Mouse (Mus musculus) spleen, adult 18-20 months (tissue): ENCODE measurements around the gene Ctnna3.
"Not testable (repeated sequence)": the region's sequence is repeated elsewhere in the genome, so short reads cannot be mapped to it uniquely, and the experiment has no call there.

Experiments used
- DNase-seq, 2 experiments: peaks; one replicate each; pipeline ENCODE4 v3.0.0; 2022; ENCODE audit warnings: mixed read lengths in 2 of 2

Gene Ctnna3

GRCm38 (mm10) chr10:63424475-63424814 lies 5.5 kb upstream of the Ctnna3 start:
- peak in 1 of 2 experiments; percentile 50 for DNase-seq

- no peak for DNase-seq
Observed at GRCm38 (mm10) chr10:63427146-63427545, 2.8 kb upstream of the Ctnna3 start.

GRCm38 (mm10) chr10:63428243-63429022 lies 1.5 kb upstream of the Ctnna3 start:
- DNase-seq = peak; percentile 21 to 44

GRCm38 (mm10) chr10:63429023-63429340 lies 916 bp upstream of the Ctnna3 start:
- DNase-seq = no peak

- DNase-seq = peak; percentile 98 to 100
Observed at GRCm38 (mm10) chr10:63429380-63429779, 518 bp upstream of the Ctnna3 start.

- DNase-seq = no peak
Observed at GRCm38 (mm10) chr10:63431221-63431736, 1.4 kb downstream of the Ctnna3 start.

- no peak for DNase-seq
Observed at GRCm38 (mm10) chr10:63432099-63432498, 2.2 kb downstream of the Ctnna3 start.

GRCm38 (mm10) chr10:63432887-63433286 lies 3.0 kb downstream of the Ctnna3 start:
- no peak for DNase-seq

- DNase-seq = no peak
Observed at GRCm38 (mm10) chr10:63438736-63439262, 8.9 kb downstream of the Ctnna3 start.

- no peak for DNase-seq
Observed at GRCm38 (mm10) chr10:63439694-63440228, 9.9 kb downstream of the Ctnna3 start.

GRCm38 (mm10) chr10:63444602-63445387 lies 14.9 kb downstream of the Ctnna3 start:
- DNase-seq = not testable (repeated sequence)

- no peak for DNase-seq
Observed at GRCm38 (mm10) chr10:63453926-63454325, 24.0 kb downstream of the Ctnna3 start.

GRCm38 (mm10) chr10:63455110-63455878 lies 25.4 kb downstream of the Ctnna3 start:
- DNase-seq = no peak

- no peak for DNase-seq
Observed at GRCm38 (mm10) chr10:63457292-63458128, 27.6 kb downstream of the Ctnna3 start.

GRCm38 (mm10) chr10:63460935-63461334 lies 31.0 kb downstream of the Ctnna3 start:
- no peak for DNase-seq

- DNase-seq = no peak
Observed at GRCm38 (mm10) chr10:63472473-63472872, 42.6 kb downstream of the Ctnna3 start.

GRCm38 (mm10) chr10:63476167-63476647 lies 46.3 kb downstream of the Ctnna3 start:
- DNase-seq = no peak

- no peak for DNase-seq
Observed at GRCm38 (mm10) chr10:63478946-63479345, 49.0 kb downstream of the Ctnna3 start.

GRCm38 (mm10) chr10:63480066-63480465 lies 50.2 kb downstream of the Ctnna3 start:
- no peak for DNase-seq

- no peak for DNase-seq
Observed at GRCm38 (mm10) chr10:63488346-63488745, 58.4 kb downstream of the Ctnna3 start.

- DNase-seq = no peak
Observed at GRCm38 (mm10) chr10:63523956-63524355, 94.1 kb downstream of the Ctnna3 start.

- DNase-seq = no peak
Observed at GRCm38 (mm10) chr10:63526027-63526426, 96.1 kb downstream of the Ctnna3 start.
